Mouse (Mus musculus) liver, adult 2 months (tissue): ENCODE measurements around the gene Ginm1. TPM values are rescaled to one million over a fixed set of nuclear protein-coding genes. Genes with fewer than 3 reads are reported as not detected.

Experiments used
- DNase-seq: peaks from one replicate; pipeline ENCODE4 v3.0.0-alpha.2; 2011; ENCODE audit warnings: low read depth, low spot score; ENCODE audit errors: extremely low read depth
- H3K27ac ChIP-seq: fragments of 200-500 bp; replicated peaks from 2 replicates; pipeline ENCODE4 v1.5.1; 2012; ENCODE audit warnings: low read depth, mild to moderate bottlenecking, control low read depth, inconsistent platforms, low read length; ENCODE audit not compliant: insufficient read depth
- H3K27me3 ChIP-seq: fragments of 200-500 bp; 2 replicates; pipeline ENCODE4 v1.6.1; 2012; ENCODE audit warnings: mild to moderate bottlenecking, moderate library complexity, low read length, inconsistent platforms; ENCODE audit not compliant: control insufficient read depth, insufficient read depth
- H3K36me3 ChIP-seq: fragments of 200-500 bp; 2 replicates; pipeline ENCODE4 v1.6.1; 2012; ENCODE audit warnings: low read length, inconsistent platforms; ENCODE audit not compliant: control insufficient read depth, insufficient read depth
- H3K4me1 ChIP-seq: fragments of 200-500 bp; 2 replicates; pipeline ENCODE4 v1.6.1; 2011; ENCODE audit warnings: low read length; ENCODE audit not compliant: control insufficient read depth, insufficient read depth
- H3K4me3 ChIP-seq: fragments of 200-500 bp; 2 replicates; pipeline ENCODE4 v1.5.1; 2011; ENCODE audit warnings: low read depth, mild to moderate bottlenecking, control low read depth, low read length, moderate library complexity; ENCODE audit not compliant: insufficient read depth
- H3K79me2 ChIP-seq: fragments of 200-500 bp; 2 replicates; pipeline ENCODE4 v1.6.1; 2012; ENCODE audit warnings: inconsistent platforms, mild to moderate bottlenecking, low read length, moderate library complexity; ENCODE audit not compliant: control insufficient read depth, insufficient read depth
- H3K9ac ChIP-seq: fragments of 200-500 bp; 2 replicates; pipeline ENCODE4 v1.6.1; 2012; ENCODE audit warnings: low read depth, mild to moderate bottlenecking, control low read depth, inconsistent platforms, low read length
- CTCF ChIP-seq: fragments of 200-500 bp; IDR thresholded peaks from 2 replicates; pipeline ENCODE4 v1.5.1; 2011; ENCODE audit warnings: low read depth, low read length, control low read depth
- POLR2A ChIP-seq: fragments of 200-500 bp; IDR thresholded peaks from 2 replicates; pipeline ENCODE4 v1.6.1; 2011; ENCODE audit warnings: low read length, control low read depth; ENCODE audit not compliant: insufficient read depth; ENCODE audit errors: extremely low read depth
- WGBS: fragments of 180-500 bp; shearing (Covaris S2); methylation state at CpG from one replicate; pipeline ENCODE4 v1.1.7; 2018; 5-methylcytosine and 5-hydroxymethylcytosine counted together
- polyA plus RNA-seq: library from polyadenylated mRNA; depleted of rRNA; stranded (reverse); fragments of >200 nt; gene quantifications from 2 replicates; pipeline ENCODE4 v1.2.3, GENCODE M21; 2012; rRNA removed
- total RNA-seq: library from RNA; depleted of rRNA; stranded (reverse); fragments of >200 nt; gene quantifications from 2 replicates; pipeline ENCODE4 v1.2.3, GENCODE M21; 2014; rRNA removed

The Ginm1 gene
- total and polyA plus RNA-seq, 2 experiments: 13.6 to 64.2 TPM

DNA sequence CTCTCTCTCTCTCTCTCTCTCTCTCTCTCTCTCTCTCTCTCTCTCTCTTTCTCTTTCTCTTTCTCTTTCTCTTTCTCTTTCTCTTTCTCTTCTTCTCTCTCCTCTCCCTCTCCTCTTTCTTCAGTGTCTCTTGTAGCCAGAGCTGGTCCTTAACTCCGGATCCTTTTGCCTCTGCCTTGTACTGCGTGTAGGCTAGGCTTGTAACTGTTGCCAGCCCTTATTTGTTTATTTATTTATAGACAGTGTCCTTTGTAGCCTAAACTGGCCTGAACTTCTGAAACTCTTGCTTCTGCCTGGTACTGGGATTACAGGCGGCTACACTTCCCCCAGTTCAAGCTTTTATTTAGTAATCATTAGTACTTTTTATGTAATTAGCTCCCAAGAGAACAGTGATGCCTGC lies 65.6 kb downstream of the Ginm1 start:
- H3K36me3 ChIP-seq: no peaks in the 10 kb centered on the region
- H3K4me3 ChIP-seq: no peak overlapping the region; the same call in 1 of the 2 replicates
- H3K9ac ChIP-seq: no peak overlapping the region
- no peak overlapping the region for H3K27ac ChIP-seq
- H3K27me3 ChIP-seq: no peaks in the 10 kb centered on the region
- WGBS: 8% methylated on average over 3 of the region's 3 CpGs
- no peak for TF ChIP-seq POLR2A
- TF ChIP-seq CTCF: no peak
- peak; percentile 59 for DNase-seq
- peaks cover 24% of the 10 kb centered on the region for H3K79me2 ChIP-seq
- H3K4me1 ChIP-seq: peaks cover 4% of the 10 kb centered on the region; the same call in 1 of the 2 replicates

DNA sequence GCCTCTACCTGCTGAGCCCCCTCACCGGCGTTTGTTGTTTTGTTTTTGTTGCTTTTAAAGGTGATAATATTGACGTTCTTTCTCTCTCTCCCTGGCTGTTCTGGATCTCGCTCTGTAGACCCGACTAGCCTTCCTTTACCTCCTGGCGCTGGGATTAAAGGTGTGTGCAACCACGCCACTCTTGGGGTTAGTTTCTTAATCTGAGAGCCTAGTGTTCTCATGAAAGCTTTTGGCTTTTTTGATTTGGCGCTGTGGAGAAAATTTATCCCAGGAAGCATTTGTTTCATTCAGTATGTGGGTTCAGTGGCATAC lies 66.2 kb downstream of the Ginm1 start:
- peaks cover 4% of the 10 kb centered on the region; the same call in 1 of the 2 replicates for H3K4me1 ChIP-seq
- WGBS: under 1% methylated on average over 8 of the region's 8 CpGs
- peak overlapping the region; percentile 77 for H3K9ac ChIP-seq
- TF ChIP-seq POLR2A (no peak), CTCF (no peak)
- no peaks in the 10 kb centered on the region for H3K36me3 ChIP-seq
- peak overlapping the region; percentile 91 for H3K4me3 ChIP-seq
- DNase-seq: peak; percentile 19
- peak overlapping the region; percentile 64; the same call in 1 of the 2 replicates for H3K27ac ChIP-seq
- peaks cover 21% of the 10 kb centered on the region for H3K79me2 ChIP-seq
- H3K27me3 ChIP-seq: no peaks in the 10 kb centered on the region

DNA sequence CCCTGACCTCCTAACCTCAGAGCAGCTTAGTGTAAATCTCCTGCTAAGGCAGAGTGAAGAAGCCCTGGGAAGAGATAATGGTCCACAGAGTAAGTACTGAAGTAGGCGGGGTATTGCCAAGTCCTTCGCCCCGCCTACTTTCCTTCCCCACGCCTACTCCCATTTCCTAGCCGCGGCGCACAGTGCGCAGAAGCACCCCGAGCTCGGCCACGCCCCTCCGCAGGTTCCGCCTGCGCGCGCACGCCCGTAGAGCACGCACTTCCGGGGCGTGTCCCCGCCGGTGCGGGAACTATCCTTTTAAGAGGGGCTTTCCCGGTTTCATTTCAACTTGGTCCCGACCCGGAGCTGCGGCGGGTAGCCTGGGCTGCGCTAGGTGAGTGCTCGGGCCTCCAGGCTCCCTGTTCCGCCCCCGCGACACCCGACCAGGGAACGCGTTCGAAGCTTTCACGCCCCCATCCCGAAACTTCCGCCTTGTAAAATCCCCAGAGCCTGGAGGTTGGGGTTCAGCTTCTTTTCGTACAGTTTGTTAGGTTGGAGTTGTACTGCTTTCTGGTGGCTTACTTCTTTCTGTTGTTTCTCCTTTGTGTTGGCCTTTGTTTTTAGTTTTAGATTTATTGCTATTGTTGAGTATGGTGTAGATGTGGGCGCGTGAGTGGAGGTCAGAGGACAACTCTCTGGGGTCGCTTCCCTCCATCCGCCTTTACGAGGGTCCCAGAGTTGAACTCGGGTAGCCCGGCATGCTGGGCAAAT lies 66.7 kb downstream of the Ginm1 start, which contains the start of gene Katna1:
TSS of gene Katna1 (plus strand) at position 250 of the 750 bp plus-strand sequence.
- WGBS: under 1% methylated on average over 49 of the region's 49 CpGs
- peaks cover 4% of the 10 kb centered on the region; the same call in 1 of the 2 replicates for H3K4me1 ChIP-seq

More for the DNA sequence above, 66.7 kb downstream of the Ginm1 start, which contains the start of gene Katna1:
- peaks cover 18% of the 10 kb centered on the region; the same call in 1 of the 2 replicates for H3K79me2 ChIP-seq
- TF ChIP-seq POLR2A (peak; percentile 70; the same call in 1 of the 2 replicates), CTCF (no peak)
- H3K9ac ChIP-seq: peak within 1 kb of the TSS; percentile 77
- H3K27me3 ChIP-seq: no peaks in the 10 kb centered on the region
- H3K36me3 ChIP-seq: no peaks in the 10 kb centered on the region
- H3K4me3 ChIP-seq: peak within 1 kb of the TSS; percentile 91
- H3K27ac ChIP-seq: peak within 1 kb of the TSS; percentile 64
- DNase-seq: peak; percentile 85

Other genes starting within 250 kb of the Ginm1 start
- gene Lrp11, start 203.0 kb downstream of the Ginm1 start, total RNA-seq: 1.4 and 3.0 TPM in 2 replicates
- 1.2 and 2.0 TPM in 2 replicates for gene Lrp11, start 203.0 kb downstream of the Ginm1 start, polyA plus RNA-seq
- 4.4 and 7.2 TPM in 2 replicates for gene Nup43, start 125.3 kb downstream of the Ginm1 start, total RNA-seq
- 2.6 and 3.6 TPM in 2 replicates for gene Nup43, start 125.3 kb downstream of the Ginm1 start, polyA plus RNA-seq
- gene Pcmt1, start 111.7 kb downstream of the Ginm1 start, total RNA-seq: 30.2 and 33.1 TPM in 2 replicates
- 21.8 and 23.6 TPM in 2 replicates for gene Pcmt1, start 111.7 kb downstream of the Ginm1 start, polyA plus RNA-seq
- gene Lats1, start 111.6 kb downstream of the Ginm1 start, total RNA-seq: 9.9 and 11.1 TPM in 2 replicates
- 6.2 and 6.9 TPM in 2 replicates for gene Lats1, start 111.6 kb downstream of the Ginm1 start, polyA plus RNA-seq
- 16.0 and 18.9 TPM in 2 replicates for gene Katna1, start 66.8 kb downstream of the Ginm1 start, total RNA-seq
- 1.7 and 2.4 TPM in 2 replicates for gene Katna1, start 66.8 kb downstream of the Ginm1 start, polyA plus RNA-seq
- 9.1 and 12.1 TPM in 2 replicates for gene Ppil4, start 67 bp upstream of the Ginm1 start, total RNA-seq
- gene Ppil4, start 67 bp upstream of the Ginm1 start, polyA plus RNA-seq: 2.4 and 2.8 TPM in 2 replicates
- 2.2 and 2.6 TPM in 2 replicates for gene Zc3h12d, start 39.6 kb upstream of the Ginm1 start, total RNA-seq
- gene Zc3h12d, start 39.6 kb upstream of the Ginm1 start, polyA plus RNA-seq: 1.6 TPM in 2 replicates
- 12.4 and 16.0 TPM in 2 replicates for gene Tab2, start 163.4 kb upstream of the Ginm1 start, total RNA-seq
- 22.9 and 24.6 TPM in 2 replicates for gene Tab2, start 163.4 kb upstream of the Ginm1 start, polyA plus RNA-seq